Mouse (Mus musculus) thymus, postnatal 4 days (tissue): ENCODE data around the gene Gm8914.
"Not testable (repeated sequence)": the region's sequence is repeated elsewhere in the genome, so short reads cannot be mapped to it uniquely, and the experiment has no call there.

ENCODE experiments used
- DNase-seq: peaks from one replicate; pipeline ENCODE4 v3.0.0; 2021

The Gm8914 gene

DNA sequence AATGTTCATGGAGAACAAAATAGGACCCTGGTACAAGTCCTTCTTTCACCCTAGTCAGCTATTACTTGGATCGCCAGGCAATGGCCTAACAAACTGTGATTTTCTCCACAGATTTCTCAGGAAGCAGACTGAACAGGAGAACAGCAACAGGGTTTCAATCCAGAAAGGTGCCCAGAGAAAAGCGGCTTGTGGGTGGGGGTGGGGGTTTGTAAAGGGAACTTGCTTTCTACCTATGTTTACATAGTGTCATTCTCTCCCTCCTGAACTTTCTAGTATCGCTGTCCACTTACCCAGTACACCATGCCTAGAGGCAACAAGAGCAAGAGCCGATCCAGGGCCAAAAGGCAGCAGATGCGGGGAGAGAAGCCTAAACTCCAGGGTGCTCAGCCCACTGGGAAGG is at the start of gene Gm8914:
Gene Gm8914 (plus strand): TSS at position 301 of the 400 bp plus-strand sequence.
- DNase-seq = not testable (repeated sequence)
